Mouse (Mus musculus): ENCODE measurements around the gene Slc4a8.

Gene Slc4a8

GRCm38 (mm10) chr15:100830682-100831081, 69.1 kb downstream of the Slc4a8 start:
- peak; percentile 68 for DNase-seq (ENCODE audit: low read depth)

GRCm38 (mm10) chr15:100832144-100832543, 70.6 kb downstream of the Slc4a8 start:
- no peak for DNase-seq (ENCODE audit: low read depth)

GRCm38 (mm10) chr15:100832784-100833183, 71.2 kb downstream of the Slc4a8 start:
- no peak for DNase-seq (ENCODE audit: low read depth)

GRCm38 (mm10) chr15:100836729-100837128, 75.2 kb downstream of the Slc4a8 start:
- DNase-seq (ENCODE audit: low read depth): no peak

- DNase-seq (ENCODE audit: low read depth): peak; percentile 47
Measured at GRCm38 (mm10) chr15:100838607-100839207, 77.2 kb downstream of the Slc4a8 start.

- DNase-seq (ENCODE audit: low read depth): no peak
Measured at GRCm38 (mm10) chr15:100844336-100844735, 82.8 kb downstream of the Slc4a8 start.

- peak; percentile 67 for DNase-seq (ENCODE audit: low read depth)
Measured at GRCm38 (mm10) chr15:100845049-100845879, 83.7 kb downstream of the Slc4a8 start.

- no peak for DNase-seq (ENCODE audit: low read depth)
Measured at GRCm38 (mm10) chr15:100847193-100847592, 85.6 kb downstream of the Slc4a8 start.

GRCm38 (mm10) chr15:100857586-100857985, 96.0 kb downstream of the Slc4a8 start:
- no peak for DNase-seq (ENCODE audit: low read depth)

GRCm38 (mm10) chr15:100860856-100861255, 99.3 kb downstream of the Slc4a8 start:
- DNase-seq (ENCODE audit: low read depth): no peak

GRCm38 (mm10) chr15:100865556-100865955, 104.0 kb downstream of the Slc4a8 start:
- DNase-seq (ENCODE audit: low read depth): peak; percentile 34

GRCm38 (mm10) chr15:100869558-100869957, 108.0 kb downstream of the Slc4a8 start, which contains the start of gene Scn8a:
Gene Scn8a (plus strand): TSS chr15:100869858.
- DNase-seq (ENCODE audit: low read depth): no peak

GRCm38 (mm10) chr15:100870001-100870774, 108.6 kb downstream of the Slc4a8 start:
- DNase-seq (ENCODE audit: low read depth): peak; percentile 57

- no peak for DNase-seq (ENCODE audit: low read depth)
Measured at GRCm38 (mm10) chr15:100870775-100871106, 109.2 kb downstream of the Slc4a8 start.

GRCm38 (mm10) chr15:100871107-100872011, 109.8 kb downstream of the Slc4a8 start:
- no peak for DNase-seq (ENCODE audit: low read depth)

- peak; percentile 79 for DNase-seq (ENCODE audit: low read depth)
Measured at GRCm38 (mm10) chr15:100873155-100873554, 111.6 kb downstream of the Slc4a8 start.
